Mouse (Mus musculus) mature B cell (primary cell): ENCODE data around the gene Alpk1.

ENCODE experiments used
- in situ Hi-C: fragments of 300-500 bp; cut with MboI; formaldehyde crosslinking; loops from 2 replicates; pipeline ENCODE4 v1.14.3; 2019

Alpk1 gene

DNA sequence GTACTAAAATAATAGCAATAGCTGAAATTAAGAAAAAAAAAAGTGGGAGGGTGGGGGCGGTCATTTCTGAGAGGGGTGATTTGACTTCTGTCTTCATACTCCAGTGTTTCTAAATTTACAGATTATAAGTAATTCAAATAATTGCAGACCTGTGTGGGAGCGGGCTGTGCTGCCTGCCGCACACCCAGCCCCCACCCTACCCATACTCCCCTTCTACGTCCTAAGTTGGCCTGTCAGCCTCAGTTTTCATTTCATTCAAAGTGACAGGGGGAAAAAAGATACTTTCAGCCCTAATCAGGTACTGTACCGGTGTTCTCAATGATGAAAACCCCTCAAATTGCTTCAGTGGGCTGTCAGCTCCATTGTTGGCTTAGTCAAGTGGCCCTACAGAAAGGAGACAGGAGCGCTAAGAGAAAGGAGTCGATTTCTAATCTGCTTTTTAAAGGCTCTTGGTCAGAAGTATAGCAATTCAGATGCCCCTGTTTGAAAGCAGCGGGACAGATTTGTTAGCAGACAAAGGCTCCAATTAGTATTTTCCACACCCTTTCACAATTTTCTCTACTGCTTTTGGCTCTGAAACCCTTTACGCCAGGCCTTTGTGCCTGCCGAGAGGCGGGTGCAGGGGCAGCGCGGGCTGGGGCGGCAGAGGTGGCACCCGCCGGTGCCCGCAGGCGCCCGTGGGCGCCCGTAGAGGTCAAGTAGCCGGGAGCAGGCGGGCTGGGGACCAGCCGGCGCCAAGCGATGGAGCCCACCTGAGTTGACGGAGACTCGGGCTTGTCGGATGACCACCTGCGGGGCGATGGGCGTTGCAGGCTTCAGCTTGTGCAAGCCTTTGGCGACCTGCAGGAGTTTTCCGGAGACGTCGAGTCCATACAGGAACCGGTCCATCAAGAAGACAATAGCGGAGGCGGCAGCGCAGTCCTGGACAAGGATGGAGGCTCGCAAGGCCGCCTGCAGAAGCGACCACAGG is 85.2 kb downstream of the Alpk1 start:
- in situ Hi-C loops, result no loop called here

DNA sequence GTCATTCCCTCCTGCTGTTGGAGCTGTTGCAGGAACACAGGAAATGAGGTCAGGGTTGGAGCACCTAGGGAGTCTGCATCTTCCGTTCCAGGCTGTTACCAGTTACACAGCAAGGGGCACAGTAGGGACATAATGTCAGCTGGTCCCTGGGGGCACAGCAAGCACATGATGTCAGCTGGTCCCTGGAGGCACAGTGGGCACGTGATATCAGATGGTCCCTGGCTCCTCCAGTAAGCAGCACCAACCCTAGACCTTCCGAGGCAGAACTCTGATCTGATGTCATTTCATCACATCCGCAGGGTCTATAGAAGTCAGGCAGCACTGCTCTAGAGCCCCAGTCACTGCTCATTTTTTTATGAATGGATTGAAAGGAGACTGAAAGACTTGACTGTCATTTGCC is 89.1 kb downstream of the Alpk1 start:
- in situ Hi-C loops, result no loop called here

DNA sequence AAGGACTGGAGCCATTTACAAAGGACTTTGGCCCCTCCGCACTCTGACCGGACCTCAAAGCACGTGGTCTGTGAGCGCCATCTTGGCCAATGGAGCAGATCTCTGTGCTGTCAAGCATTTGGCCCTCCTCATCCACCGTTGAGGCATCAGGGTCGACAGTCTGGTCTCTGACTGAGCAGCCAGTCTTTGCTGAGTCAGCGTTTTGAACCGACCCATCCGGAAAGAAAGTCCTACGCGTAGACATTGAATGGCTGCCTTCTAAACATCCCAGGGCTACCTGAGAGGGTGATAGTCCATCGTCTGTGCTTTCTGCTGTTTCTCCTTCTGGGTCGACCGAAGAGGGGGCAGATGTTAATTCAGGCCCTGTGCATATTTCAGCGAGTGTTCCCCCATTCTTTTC is 100.6 kb downstream of the Alpk1 start:
- in situ Hi-C loops, result no loop called here

DNA sequence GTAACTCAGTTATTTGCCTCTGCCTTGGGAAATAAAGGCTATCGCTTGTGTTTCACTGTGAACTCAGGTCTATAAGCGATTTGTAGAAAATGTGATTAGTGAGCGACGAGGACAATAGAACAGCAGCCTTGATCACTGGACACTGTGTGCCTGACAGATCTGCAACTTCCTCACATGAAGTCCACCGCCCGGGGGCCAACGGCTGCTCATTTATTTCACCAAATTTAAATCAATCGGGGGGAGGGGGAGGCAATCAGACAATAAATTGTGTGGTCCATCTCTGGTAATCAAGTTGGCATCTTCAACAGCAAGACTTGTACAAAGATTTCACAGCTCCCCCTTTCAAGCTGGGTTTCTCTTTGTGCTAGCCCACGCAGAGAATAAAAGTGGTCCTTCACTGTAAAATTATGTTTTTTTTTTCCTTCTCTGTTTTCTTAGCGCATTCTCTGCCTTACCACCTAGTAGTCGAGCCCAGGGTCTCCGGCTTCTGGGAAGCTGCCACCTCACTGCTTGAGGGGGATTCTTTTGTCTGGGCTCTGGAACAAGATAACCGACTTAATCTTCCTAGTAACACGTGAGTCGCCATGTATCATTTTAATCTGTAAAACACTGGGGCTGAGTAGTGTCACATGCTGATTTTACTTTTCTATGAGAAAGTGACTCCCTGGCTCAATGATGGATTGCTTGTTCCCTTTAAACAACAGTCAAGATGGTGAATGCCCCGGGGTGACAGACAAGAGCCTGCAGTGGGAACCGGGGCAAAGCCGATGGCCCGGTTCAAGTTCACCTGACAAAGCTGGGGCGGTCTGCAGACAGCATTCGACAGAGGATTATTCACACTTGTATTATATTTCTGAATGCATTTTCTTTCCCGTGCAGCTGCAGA is 118.4 kb downstream of the Alpk1 start:
- in situ Hi-C loops, result no loop called here

DNA sequence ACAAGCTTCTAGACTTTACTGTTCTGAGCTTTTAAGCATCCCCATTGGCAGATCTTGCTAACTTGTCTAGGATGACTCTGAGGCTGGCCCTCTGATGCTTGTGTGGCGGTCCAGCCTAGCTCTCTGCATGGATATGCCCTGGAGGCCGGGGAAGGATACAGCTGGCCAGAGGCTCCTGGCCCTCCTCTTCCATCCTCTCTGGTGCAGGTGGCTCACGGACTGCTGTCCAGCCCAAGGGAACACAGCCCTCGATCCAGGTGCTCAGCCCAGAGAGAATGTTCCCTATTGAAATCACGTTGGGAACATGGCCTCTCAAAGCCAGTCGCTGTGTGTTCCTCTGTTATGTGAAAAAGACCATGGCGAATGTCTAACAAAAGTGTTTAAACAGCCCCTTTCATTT is 119.6 kb downstream of the Alpk1 start:
- in situ Hi-C loops, result no loop called here

DNA sequence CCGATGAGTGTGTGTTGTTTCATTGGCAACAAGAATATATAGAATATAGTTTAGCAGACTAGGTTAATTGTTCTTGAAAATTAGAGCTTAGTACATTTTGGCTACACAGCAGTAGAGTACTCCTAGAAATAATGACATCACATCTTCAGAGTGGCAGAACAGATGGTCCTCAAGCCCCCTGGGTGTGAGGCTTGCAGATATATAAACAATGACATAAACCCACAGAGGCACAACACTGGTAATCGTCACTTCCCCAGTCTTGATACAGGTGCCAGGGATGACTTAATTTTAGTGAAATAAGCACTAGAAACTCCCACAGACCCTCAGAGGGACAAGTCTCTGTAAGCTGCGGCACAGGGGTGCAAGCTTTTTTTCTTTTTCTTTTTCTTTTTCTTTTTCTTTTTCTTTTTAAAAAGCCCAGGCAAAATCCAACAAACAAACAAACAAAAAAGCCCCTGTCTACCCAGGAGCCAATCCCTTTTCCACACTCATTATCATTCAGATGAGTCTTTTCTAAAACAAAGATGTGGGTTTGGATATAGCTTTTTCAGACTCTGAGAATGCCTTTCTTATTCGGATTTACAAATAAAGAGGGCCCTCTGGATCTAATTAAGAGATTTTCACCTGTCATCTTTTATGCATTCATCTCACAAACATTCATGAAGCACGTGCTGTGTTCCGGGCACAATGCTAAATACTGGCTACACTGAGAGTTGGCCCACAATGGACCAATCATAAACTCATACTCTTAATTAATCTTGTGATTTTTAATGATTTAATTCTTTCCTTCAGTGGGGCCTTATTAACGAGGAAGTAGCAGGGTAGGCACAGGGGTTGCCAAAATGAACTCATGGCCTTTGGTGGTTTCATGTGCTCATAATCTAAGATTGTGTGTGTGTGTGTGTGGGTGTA is 128.3 kb downstream of the Alpk1 start:
- in situ Hi-C loops, result no loop called here

DNA sequence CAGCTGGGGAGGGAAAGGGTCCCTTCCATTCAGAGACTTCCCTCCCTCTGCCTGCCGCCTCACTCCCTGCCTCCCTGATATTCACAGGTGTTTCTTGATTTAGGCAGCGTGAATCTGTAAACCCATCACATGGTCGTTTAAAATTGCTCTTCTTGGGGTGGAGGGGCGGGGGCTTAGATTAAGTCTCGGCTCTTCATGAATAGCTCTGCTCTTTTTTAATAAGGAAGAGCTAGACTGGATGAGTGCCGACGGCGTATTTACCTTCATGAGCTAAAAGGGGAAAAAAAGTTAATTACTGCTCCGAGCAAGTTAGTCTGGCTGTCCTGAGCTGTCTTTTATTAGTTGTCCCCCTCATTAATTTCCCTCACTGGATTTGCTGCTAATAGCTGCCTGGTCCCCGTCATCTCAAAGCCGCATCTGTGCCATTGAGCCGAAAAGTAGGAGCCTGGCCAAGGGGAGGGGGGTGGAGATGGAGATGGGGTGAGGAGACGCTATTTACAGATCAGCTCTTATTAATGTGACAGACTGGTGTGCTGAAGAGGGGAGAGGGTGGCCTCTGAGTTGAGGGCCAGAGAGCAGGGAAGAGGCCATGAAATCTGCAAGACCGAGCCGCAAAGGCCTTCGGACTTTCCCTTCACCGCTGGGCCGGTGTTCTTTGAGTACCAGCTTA is 134.0 kb downstream of the Alpk1 start:
- in situ Hi-C loops, result loop anchor here (25.0 kb wide), 1 partner anchor 116 kb away; no protein-coding TSS in a partner anchor

DNA sequence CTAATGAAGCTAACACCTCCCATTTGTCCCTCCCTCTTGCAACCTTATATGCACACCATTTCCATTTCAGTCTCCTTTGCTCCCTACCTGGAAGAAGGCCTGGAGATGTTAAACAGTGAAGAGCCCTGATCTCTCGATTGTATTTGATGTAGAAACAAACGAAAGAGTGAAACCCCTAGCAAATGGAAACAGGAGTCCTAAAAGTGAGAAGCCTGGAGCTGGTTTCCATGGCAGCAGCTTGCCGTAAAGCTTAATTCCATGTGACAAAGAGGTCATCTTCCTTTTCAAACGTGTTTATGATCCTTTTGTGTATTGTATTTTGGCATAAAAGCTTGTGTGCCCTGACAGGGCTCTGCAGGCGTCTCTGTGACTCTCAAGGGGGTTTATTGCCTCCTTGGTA is 138.1 kb downstream of the Alpk1 start:
- in situ Hi-C loops, result loop anchor here (25.0 kb wide), 1 partner anchor 120 kb away; no protein-coding TSS in a partner anchor

DNA sequence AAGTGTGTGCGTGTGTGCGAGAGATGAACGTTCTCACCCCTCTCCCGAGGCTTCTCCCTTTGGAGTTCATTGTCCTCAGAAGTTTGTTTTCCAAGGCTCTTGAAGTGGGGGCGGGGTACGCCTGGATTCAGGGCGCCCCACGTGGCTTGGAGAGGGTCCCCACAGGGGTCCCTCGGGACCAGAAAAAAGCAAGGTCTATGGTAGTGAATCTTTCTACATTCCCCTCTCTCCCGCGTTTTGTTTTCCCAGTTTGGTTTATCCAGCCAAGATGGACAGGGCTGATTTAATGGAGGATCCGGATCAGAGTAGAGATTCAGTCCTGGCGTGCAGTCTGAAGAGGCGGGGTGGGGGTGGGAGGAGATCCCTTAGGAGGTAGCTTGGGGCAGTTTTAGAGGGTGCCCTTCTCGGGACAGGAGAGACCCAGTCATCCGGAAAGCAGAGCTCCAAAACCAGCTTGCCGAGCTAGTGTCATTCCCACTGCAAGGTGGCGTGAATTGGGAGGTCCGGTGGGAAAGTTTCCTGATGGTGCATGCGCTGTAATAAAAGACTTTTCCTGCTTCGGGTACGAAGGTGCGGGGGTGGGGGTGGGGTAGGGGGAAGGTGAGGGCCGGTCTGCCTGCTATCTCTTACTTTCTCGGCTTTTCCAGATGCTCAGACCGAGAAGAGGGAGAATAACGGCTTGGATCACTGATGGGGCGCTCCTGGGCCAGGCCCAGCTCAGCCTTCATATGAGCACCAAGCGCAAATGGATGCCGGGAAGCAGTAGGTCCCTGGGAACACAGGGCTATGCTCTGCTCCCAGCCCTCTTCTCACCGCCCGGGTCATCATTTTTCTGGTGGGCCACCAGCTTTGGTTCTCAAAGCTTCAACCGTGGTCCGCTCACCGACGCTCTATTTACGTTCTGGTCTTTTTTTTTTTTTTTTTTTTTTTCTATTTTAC is 139.3 kb downstream of the Alpk1 start:
- in situ Hi-C loops, result loop anchor here (25.0 kb wide), 1 partner anchor 121 kb away; no protein-coding TSS in a partner anchor

DNA sequence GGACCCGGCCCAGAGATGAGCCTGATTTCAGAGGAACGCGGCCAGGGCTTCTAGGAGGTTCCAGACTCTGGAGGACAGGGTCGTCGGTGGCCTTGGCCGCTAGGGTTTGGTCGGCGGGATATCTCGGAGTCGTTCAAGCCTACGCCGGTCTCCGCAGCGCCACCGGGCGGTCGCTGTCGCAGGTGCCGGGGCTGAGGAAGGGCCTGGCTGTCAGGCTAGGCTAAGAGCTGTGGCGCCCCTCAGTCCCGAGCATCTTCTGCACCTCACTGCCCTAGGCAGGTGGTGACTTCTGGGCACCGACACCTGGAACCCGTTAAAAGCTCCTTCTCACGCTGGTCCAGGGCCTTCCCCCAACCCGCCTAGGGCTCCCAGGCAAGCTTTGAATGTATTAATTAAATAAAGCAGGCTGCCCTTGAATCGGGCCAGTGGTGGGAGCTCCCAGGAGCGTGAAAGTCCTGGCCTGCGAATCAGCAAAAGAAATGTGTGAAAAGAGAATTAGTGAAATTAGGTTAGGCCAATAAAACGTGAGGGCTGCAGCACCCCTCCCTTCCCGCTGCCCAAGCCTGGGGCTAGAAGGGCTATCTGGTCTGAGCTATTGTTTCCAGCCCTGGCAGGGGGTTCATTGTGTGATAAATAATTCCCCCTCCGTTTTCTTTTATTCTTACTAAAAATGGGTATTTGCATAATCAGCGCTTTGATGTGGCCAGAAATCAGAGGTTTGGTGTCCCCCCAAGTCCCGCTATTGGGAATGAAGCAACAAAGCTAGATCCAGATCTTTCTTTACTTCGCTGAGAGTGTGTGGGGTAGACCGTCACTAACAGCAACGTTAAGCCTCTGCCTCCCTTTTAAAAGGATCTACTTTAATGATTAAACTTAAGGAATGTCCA is 140.2 kb downstream of the Alpk1 start:
- in situ Hi-C loops, result loop anchor here (25.0 kb wide), 1 partner anchor 122 kb away; no protein-coding TSS in a partner anchor

DNA sequence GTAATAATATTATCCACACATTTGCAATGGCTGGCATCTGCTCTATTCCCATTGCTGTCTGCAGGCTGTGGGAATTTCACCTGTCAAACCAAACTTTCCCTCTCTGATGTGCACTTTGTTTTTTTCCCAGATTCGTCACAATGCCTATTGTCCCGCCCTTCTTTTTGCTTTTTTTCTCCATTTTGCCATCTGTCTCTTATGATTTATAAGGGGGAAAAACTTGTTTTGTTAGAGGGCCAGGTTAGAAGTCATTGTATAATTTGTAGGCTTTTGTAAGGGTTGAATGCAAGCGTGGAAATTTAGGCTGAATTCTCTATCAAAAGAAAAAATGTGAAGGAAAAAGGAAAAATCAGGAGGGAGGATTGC is 145.4 kb downstream of the Alpk1 start:
- in situ Hi-C loops, result loop anchor here (25.0 kb wide), 1 partner anchor 127 kb away; no protein-coding TSS in a partner anchor

DNA sequence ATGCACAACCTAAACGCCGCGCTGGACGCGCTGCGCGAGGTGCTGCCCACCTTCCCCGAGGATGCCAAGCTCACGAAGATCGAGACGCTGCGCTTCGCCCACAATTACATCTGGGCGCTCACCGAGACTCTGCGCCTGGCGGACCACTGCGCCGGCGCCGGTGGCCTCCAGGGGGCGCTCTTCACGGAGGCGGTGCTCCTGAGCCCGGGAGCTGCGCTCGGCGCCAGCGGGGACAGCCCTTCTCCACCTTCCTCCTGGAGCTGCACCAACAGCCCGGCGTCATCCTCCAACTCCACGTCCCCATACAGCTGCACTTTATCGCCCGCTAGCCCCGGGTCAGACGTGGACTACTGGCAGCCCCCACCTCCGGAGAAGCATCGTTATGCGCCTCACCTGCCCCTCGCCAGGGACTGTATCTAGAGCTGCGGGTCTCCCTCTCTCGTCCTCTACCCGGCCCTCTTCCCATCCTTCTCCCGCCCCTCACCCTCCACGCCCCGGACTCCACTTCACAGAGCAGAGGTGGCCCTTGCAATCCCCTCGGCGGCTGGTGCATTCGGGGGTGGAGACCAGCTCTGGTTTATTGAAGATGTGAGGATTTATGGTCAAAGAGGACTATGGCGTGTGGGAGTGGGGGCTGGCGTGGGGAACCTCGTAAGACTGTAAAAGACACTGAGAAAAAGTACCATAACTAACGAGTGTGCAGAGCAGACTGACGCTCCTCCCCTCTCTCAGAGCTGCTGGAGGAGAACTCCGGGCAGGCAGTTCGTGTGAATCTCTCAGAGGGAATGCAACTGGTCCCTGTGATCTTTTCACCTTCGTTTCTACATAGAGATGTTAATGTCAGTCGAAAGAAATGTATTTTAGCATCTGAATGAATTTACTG is 146.0 kb downstream of the Alpk1 start:
- in situ Hi-C loops, result loop anchor here (25.0 kb wide), 1 partner anchor 128 kb away; no protein-coding TSS in a partner anchor

DNA sequence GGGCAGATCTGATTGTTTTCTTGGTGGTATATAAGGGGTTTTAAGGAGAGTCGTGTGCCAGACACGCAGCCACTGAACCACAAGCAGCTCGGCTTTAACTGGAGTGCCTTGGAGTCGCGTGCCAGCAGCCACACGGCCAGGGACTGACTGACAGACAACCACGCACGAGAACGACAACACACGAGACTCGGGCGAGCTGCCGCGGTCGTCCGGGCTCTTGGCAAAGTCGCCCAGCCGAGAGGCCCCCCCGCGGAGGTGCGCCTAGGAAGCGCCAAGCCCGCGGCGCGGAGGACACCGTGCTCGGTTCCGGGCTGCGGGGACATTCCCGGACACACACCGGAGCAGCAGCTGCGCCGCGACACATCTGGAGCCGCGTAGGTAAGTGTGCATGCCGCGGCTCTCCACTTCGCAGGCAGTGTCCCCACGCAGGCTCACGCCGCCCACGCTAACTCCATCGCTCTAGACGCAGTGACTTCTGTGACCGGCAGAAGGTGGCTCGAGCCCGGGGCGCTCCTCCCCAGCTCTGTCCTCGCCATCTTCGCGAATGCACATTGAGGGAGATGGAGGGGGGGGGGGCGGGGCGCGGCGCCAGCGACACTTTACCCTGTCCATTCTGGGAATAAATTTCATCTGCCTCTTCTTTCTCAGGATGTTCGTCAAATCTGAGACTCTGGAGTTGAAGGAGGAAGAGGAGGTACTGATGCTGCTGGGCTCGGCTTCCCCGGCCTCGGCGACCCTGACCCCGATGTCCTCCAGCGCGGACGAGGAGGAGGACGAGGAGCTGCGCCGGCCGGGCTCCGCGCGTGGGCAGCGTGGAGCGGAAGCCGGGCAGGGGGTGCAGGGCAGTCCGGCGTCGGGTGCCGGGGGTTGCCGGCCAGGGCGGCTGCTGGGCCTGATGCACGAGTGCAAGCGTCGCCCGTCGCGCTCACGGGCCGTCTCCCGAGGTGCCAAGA is 147.0 kb downstream of the Alpk1 start, which contains the start of gene Neurog2:
Gene Neurog2 (plus strand): TSS at position 56 of the 953 bp plus-strand sequence.
- in situ Hi-C loops, result loop anchor here (25.0 kb wide), 1 partner anchor 129 kb away; no protein-coding TSS in a partner anchor

DNA sequence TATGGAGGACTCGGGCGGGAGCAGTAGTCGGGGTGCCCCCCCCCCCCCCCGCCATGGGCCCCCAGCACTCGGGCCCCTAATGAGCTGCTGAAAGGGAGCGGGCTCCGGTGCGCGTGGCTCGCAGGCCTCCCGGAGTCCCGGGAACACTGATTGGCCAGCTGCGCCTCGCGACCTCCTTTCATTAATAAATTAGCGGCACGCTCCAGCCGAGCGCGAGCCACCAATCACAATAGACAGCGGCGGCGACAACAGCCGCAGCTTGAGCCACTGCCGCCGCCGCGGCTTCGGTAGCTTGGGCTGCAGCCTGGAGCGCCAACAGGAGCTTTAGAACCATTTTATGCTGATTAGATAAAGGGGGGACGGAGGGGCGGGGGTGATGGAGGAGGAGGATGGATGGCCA is 147.8 kb downstream of the Alpk1 start:
- in situ Hi-C loops, result loop anchor here (25.0 kb wide), 1 partner anchor 130 kb away; no protein-coding TSS in a partner anchor

DNA sequence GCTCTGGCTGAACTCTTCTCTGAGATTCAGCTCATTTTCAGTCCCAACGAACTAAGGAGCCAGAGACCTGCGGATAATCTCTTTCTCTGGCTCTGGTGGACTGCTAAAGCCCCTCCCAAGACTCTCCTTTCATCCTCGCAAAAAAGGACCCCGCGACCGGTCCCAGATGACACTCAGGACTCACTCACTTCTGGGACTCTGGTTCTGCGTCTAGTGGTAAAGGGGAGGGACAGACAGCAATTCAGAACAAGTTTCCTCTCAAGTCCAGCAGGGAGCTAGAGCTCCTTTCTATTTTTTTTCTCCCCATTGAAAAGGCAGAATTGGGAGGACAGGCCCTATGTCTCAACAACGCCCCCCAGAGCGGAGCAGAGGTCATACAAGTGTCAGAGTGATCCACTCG is 148.7 kb downstream of the Alpk1 start:
- in situ Hi-C loops, result loop anchor here (25.0 kb wide), 1 partner anchor 131 kb away; no protein-coding TSS in a partner anchor
